Mouse (Mus musculus) kidney, adult 8-10 months (tissue): Measurements from ENCODE around the gene Spns2.
"Not testable (repeated sequence)": the region's sequence is repeated elsewhere in the genome, so short reads cannot be mapped to it uniquely, and the experiment has no call there.

Source experiments
- DNase-seq, 2 experiments: peaks; one replicate each; pipeline ENCODE4 v3.0.0; 2022

The Spns2 gene

DNA sequence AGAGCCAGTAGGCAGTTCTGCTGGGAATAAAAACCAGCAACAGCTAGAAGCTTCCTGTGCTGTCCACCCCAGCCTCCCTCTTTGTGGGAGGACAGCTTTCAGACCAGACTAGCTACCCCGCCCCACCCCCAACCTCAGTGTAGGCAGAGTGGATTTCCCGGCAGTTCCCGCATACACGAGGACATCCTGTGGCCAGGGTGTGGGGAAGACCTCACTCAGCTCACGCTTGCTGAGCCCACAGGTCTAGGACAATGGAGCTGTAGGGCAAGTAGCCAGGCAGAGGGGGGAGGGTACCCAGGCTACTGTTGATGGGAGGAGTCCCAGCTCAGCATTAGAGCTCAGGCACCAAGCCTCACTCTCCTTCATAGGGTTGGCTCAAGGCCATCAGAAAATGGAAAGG is 20.5 kb downstream of the Spns2 start:
- peak; percentile 78 to 80 for DNase-seq

DNA sequence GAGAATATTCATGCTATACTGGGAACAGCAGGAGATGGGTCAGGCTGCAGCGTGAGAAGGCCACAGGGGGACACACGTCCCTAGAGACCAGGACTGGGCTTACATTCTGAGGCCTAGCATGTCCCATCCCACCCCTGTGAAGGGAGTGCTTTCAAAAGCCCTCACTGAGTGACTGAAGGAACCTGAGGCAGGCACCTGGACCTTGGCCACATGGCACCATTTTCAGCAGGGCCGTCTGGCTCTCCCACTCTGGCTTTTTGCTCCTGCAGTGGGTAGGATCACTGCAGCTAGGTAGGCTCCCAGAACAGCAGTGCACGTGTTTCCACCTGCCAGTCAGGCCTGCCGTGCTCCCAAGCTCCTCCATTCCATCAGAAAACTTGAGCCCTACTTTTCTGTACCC is 21.2 kb downstream of the Spns2 start:
- no peak for DNase-seq

DNA sequence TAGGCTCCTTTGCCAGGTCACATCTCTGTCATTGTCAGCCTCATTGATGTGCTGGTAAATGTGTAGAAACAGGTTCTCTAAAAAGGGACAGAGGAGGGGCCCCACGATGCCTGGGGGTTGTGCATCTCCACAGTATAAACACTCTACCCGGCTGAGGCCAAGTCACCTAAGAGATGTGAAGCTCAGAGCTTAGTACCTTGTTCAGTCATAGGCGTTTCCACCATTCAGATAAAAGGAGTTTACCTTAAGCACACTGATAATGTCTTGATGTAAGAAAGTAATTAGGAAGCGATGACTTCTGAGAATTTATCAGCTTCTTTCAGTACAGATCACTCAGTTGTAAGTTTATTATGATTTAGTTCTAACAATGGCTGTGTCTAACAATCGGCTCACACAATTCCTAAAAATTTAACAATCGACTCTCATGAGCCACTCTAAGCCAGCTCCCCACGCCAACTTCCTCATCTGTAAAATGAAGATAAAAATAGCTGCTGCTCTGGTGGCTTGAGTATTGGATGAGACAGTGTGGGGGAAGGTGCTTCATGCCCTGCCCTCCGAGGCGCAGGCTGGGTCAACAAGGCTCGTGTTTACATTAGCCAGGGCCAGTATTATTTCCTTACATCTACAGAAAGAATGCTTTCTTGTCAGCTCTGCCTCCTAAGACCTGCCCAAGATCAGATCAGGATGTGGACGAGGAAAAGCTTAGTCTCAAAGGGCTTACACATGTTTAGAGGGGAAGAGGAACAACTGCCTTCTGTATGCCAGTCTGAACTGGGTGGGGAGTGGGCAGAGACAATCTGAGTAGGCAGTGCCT is 22.8 kb downstream of the Spns2 start:
- no peak for DNase-seq

DNA sequence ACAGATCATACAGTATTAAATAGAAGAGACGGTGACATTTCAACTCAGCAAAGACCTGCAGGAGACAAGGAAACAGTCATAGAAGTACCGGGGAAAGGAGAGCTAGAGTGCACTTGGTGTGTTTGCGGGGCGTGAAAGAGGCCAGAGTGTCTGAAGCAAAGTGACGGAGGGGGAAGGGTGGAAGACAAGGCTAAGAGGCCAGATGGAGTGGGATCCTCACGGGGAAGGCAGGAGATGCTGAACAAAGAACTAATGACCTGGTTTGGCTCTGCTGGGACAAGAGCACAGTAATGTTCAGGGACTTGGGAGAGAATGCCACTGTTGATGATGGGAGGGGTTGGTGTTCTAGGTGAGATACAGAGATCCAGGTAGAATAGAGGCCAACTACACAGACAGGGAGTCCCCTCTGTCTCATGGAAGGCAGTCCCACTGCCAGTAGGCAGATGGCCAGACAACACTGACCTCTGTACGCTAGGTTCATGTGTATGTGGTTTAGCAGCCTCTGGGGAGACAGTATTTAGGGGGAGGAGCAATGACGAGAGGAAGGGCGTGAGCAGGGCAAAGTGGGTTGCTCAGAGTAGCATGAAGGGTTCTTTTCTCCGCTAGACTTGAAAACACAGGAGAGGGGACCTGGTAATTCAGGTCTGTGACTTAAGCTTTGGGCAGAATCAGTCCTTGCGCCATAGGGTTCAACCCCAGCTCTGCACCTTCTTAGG is 23.6 kb downstream of the Spns2 start:
- DNase-seq = no peak

DNA sequence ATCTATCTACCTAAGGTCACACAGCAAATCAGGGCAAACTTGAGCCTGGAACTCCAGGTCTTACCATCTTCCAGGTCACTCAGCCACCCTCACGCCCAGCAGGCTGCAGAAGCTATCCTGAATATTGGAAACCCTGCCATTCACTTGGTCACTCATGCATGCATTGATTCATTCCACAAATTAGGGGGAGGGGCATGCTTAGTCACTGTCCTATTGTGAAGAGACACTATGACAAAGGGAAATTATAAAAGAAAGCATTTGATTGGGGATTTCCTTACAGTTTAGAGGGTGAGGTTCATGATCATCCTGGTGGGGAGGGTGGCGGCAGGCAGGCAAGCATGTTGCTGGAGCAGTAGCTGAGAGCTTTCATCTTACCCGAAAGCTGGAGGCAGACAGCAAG is 24.9 kb downstream of the Spns2 start:
- DNase-seq = no peak

DNA sequence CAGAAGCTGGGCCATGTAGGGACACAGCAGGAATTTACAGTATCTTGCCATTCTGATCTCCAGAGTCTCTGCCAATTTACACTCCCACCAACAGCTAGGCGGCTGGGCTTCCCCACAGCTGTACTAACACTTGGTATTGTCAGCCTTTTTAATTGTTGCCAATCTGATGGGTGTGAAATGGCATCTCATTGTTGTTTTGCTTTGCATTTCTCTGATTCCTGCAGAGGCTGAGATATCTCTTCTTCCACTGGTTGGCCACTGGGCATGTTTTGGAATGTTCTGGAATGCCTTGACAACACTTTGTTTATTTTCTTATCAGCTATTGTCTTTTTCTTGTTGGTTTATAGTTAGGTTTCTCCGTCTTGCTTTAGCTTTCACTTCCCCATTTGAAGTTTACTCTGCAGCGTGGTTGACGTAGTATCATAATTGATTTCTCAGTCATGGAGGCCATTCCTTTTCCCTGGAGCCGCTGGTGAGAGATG is 28.2 kb downstream of the Spns2 start:
- no peak for DNase-seq

DNA sequence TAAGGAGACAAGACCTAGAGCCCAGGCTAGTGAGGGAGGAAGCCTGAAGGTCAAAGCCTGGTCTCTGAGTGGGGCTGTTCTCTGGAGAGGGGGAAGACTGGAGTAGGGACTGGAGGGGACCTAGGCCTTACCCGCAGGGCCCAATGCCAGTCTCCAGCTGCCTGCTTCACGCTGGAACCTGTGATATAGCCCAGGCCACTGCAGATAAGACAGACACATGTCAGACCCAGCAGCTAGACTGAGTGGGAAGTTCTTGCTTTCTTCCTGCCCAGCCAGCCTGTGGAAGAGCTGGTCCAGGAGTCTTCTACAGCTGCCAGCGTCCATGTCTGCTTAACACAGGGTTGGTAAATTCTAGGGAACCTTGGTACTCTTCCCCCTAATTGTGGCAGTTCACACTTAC is 31.2 kb downstream of the Spns2 start:
- no peak for DNase-seq

DNA sequence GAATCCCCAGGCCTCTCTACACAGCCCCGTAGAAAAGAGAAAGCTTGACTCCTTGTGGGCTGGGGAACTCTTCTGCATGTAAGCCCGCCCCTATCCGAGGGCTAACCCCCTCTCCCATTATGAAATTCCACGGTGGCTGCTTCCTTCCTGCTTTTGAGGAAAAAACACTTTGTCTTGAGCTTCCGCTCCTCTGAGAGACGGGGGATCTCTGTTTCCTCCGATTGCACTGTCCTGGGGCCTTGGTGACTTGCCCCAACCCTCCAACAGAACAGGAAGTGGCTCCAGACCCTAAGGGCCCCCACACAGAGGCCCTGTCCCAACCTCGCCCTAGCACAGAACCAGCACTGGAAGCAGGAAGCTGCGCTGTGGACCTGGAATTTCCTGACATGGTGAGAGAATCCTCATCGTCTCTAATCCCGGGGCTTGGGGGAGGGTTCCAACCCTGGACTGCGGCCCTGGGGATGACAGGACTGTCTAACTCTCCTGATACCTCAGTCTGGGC is 31.7 kb downstream of the Spns2 start:
- DNase-seq = peak; percentile 38 to 71

DNA sequence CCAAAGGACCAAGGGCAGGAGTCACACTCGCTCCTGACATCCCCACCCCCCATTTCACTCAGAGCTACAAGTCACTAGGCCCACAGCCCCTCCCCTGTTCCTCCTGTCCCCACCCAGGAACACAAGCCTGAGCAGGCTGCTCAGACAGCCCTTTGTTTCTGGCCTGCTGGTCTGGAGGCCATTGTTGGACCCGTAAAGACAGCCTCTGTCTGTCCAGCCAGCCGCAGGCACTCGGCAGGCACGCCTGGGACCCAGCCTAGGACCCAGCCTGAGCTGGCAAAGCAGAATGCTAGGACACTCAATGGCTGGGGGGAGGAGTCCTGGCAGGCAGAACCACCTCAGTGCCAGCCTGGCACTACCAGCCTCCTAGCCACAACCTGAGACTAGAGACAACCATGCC is 34.0 kb downstream of the Spns2 start:
- DNase-seq = no peak

DNA sequence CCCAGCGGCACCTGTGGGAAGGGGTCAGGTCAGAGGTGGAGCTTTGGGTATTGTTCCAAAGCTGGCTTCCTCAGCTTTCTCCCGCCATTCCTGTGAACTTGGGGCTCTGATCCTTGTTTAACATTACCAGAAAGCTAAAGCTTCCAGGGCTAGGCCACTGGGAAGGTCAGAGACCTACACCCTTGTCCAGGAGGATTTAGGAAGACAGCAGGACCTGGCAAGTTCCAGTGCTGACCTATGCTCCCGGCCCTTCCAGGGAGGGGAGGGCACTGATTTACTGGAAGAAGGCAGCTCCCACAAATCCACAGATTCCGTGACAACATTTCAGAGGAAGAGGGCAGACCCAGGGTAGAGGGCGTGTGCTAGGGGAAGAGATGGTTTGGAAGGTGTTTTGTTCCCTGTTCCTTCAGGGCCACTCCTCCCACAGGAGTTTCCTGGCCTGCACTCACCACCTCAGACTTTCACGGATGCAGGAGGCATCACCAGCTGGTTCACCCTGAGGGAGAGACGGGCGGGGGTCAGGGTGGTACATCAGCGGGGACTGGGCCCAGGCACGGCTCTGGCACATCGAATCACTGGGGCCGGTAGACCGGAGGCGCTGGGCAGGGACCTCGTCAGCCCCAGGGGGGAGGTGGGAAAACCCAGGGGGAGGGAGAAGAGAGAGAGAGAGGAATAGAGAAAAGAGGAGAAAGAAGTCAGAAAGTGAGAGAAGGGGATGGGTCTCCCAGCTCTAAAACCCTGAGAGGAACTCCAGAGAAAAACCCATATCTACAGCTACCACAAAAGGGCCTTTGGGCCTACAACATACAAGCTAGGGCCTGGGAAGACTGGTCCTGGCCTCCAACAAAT is 36.4 kb downstream of the Spns2 start:
- no peak for DNase-seq

DNA sequence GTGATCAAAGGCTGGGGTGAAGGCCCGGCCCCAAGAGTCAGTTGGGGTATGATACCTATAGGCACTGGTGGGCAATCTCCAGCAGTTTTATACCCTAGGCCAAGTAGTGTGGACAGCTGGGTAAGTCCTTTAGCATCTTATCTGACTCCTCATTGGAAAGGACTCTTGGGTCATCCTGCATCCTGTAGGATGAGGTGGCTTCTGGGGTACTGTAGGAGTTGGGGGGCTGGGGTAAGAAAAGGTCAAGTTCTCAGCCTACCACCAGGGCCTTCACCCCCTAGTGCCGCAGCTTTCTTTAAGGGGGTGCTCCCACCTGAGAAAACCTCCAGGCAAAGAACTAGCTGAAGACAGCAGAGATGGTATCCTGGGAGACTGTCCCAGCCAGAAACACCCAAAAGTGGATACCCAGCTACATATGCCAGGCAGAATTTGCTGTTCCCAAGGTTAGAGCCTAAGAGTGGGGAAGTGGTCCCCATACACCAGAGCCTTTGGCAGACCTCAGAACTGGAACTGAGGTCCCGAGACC is 37.5 kb downstream of the Spns2 start:
- DNase-seq = no peak

DNA sequence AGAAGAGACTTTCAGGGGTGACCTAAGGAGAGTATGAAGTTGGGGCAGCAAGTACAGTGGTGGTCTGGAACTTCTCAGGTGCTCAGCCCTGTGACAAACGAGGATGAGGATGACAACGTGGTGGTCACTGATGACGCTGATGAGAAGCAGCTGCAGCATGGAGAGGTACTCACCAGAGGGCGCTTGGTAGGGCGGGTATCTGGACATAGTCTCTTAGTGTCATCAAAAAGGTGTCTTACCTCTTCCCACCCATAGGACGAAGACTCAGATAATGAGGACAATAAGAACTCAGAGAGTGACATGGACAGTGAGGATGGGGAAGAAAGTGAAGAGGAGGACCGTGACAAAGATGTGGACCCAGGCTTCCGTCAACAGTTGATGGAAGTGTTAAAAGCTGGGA is 42.2 kb downstream of the Spns2 start:
- DNase-seq = no peak

DNA sequence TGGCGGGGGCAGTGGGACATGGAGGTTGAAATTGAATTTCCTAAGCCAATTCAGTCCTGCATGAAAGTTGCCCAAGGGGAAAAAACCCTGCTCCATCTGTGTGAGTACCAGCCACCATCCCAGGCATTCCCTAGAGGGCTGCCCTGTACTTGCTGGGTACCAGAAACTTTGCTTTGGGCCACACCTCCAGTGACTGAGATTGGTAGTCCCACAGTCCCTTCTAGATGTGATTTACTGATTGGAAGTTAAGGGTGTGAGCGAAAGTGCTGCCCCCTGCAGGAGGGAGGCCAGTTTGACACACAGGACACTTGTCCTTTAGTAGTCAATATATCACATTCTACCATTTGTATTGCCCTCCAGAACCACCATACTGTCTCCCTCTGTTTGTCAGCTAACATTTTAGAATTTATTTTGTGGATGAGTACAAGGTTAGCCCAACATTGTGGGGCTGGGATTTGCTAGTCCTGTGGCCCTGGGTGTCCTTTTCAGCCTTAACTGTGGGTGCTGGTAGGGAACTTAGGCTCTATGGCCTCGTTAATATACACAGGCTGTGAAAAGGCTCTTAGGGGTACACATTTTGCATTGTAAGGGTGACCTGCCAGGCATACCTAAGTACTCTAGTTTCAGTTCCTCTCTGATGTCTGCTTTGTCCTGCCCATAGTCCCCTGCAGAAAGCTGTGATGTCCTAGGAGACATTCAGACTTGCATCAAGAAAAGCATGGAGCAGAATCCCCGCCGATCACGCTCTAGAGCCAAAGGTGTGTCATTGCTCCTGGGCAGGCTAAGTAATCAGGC is 43.2 kb downstream of the Spns2 start:
- DNase-seq = peak in 1 of 2 experiments; percentile 65

DNA sequence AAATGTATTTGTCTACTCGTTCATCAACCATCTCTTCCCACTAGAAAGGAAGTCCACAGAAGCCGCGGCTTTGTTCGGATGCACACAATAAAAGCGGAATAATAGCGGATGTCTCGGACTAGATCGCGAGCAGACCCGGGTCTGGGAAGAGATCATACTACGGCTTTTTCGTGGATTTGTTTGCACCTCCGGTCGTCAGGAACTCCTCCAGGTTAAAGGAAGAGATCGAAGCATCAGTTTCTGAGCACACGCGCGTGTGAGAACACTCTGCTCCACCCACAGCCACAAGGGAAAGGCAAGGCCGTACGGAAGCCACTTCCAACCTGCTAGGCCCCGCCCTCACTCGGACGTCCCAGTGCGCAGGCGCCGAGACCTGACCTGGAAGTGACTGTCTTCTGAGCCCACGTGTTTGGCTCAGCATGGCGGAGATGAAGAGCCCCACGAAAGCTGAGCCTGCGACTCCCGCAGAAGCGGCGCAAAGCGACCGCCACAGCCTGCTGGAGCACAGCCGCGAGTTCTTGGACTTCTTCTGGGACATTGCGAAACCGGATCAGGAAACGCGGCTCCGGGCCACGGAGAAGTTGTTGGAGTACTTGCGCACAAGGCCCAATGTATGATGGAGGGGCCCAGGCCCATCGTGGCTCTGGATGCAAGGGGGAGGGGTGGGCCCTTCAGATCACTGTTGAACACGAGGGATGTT is 48.6 kb downstream of the Spns2 start, which contains the start of gene Mybbp1a:
Gene Mybbp1a, plus strand, starts transcription at position 391 of the 700 bp plus-strand sequence.
- DNase-seq = peak; percentile 97 to 99

DNA sequence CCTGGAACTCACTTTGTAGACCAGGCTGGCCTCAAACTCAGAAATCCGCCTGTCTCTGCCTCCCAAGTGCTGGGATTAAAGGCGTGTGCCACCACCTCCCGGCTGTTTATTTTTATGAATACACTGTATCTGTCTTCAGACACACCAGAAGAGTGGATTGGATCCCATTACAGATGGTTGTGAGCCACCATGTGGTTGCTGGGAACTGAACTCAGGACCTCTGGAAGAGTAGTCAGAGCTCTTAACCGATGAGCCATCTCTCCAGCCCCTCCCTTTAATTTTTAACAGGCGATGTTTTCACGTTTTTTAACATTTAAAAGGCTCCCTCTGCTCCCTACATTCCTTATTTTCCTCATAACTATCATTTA is 49.1 kb downstream of the Spns2 start:
- not testable (repeated sequence) for DNase-seq

DNA sequence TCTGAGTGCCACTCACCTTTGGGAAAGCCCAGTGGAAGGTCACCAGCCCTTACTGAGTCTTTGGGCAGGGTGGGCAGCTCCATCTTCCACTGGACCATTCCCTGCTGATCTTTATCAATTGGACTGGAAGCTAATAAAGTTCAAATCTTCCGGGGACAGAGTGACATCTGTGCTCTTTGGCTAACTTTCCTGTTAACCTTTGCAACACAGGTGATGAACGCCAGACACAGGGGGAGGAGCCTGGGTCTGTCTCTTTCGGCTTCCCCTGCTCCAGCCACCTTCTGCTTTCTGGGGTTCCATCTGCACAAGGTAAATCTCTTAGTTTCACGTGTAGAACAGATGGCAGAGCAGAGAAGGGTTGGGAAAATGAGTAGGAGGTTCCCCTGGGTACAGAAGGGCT is 51.3 kb downstream of the Spns2 start:
- DNase-seq = no peak

DNA sequence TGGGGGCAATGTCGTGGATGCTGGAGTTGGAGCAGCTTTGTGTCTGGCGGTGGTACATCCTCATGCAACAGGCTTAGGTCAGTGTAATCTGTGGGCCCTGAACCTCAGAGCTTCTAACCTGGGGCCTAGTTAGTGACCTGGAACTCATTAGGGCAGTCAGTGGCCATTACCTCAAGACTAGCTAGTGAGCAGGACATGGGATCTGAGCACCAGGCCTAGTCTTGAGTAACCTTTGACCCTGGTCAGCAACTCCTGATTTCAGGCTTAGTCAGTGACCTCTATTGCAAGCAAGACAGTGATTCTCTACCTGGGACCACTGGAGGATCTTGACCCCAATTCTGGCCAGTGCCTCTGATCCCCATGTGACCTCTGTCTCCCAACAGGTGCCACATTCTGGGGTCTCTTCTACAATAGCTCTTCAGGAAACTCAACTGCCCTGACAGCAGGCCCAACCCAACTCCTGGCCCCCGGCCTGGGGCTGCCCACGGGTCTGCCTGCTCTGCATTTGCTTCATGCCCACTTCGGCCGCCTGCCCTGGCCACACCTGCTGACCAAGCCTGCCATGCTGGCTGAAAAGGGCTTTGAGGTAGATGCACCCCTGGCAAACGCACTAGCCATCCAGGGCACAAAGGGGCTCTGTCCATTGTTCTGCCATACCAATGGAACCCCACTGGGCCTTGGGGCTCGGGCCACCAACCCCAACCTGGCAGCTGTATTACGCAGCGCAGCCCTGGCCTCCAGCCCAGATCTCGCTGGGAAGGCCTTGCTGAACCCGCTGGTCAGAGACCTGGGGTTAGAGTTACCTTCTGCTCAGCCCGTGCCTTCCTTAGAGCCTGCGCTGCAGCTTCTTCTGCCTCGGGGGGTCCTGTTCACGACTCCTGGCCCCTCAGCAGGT is 52.7 kb downstream of the Spns2 start:
- peak; percentile 61 to 68 for DNase-seq

DNA sequence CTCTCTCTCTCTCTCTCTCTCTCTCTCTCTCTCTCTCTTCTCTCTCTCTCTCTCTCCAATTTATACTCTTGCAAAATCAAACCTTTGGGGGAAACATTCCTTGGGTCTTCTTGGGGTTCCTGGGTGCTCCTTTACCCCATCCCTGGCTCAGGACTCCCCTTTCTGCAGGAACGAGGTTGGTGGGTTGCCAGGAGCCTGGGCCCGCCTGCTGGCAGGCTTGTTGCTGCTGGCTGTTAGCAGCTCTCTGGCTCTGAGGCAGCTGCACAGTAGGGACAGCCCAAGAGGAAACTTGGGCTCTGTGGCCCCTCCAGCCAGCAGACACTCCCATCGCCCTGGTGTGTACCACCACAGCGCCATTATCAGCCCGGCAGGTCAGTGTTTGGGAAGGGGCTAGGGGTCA is 53.4 kb downstream of the Spns2 start:
- DNase-seq = peak; percentile 40 to 49

DNA sequence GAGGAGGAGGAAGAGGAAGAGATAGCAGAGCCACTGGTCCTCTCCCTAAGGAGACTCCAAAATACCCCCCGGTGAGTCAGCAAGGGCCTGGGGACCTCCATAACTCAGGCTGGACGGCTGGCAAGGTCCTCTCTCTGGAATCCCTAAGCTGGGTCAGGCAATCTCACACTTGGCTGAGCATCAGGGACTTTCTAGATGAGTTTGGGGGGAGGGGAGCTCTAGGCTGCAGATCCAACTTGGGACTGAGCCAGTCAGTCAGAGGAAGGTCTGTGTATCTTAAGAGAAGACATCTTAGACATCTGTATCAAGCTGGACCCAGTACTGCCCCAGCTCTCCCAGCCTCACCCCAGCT is 54.0 kb downstream of the Spns2 start:
- DNase-seq = peak; percentile 78 to 86

DNA sequence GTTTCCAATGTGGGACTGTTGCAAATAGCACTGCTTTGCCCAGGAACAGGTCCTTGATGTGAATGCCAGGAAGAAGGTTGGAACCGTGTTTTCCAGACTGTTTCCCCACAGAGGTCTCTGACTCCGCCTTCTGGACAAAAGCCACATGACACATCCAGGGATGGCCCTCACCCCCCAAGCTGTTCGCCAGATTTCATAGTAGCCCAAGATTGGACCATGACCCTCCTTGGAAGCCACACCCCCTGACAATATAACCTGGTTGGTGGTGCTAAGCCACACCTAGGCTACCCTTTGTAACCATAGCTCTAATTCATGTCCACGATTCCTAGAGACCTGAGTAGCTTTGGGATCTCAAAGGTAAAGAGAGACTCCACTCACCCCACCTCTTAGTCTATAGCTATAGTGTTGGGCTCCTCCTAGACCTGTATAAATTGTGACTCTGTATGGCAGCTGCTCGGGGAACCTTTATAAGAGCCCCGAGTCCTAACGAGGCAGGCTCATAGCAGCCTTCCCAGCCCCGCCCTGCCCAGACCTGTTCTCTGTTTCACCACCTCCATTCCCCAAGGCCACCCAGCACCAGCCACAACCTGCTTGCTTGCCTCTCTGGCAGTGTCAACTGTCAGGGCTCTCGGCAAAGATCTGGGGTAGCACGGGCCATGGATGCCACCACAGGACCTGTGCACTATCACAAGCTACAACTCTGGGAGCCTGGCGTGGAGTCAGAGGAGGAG is 54.6 kb downstream of the Spns2 start, which contains the start of gene Ggt6:
Gene Ggt6, plus strand, starts transcription at position 564 of the 731 bp plus-strand sequence.
- peak; percentile 90 to 91 for DNase-seq
